Mouse (Mus musculus) heart, adult 18-20 months (tissue): ENCODE measurements at regions not wholly inside any gene's neighbourhood (a gene's known extent, or its start where the extent isn't known, plus 50 kb on each side); places are given as distances from the start of the nearest gene placed in this dataset.

Experiments
- DNase-seq, 2 experiments: peaks; one replicate each; pipeline ENCODE4 v3.0.0; 2021 to 2022; ENCODE audit warnings: mixed read lengths in 1 of 2

DNA sequence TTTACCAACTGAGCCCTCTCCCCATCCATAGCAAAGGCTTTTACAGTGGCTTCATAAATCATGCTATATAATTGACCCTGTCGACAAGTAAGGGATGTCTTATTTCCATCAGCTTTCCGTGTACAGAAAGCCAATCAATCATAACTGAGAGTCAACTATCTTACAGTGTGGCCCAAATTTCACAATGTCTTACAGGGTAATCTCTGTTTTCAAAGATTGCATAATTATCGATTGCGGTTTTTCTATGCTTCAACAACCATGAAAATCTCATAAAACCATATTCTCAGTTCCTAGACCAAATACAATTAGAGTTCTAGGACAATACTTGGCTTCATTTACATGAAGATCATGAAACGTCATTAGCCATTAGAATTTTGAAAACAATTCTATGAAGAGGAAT, 56.1 kb upstream of the Samsn1 start:
- no peak for DNase-seq

DNA sequence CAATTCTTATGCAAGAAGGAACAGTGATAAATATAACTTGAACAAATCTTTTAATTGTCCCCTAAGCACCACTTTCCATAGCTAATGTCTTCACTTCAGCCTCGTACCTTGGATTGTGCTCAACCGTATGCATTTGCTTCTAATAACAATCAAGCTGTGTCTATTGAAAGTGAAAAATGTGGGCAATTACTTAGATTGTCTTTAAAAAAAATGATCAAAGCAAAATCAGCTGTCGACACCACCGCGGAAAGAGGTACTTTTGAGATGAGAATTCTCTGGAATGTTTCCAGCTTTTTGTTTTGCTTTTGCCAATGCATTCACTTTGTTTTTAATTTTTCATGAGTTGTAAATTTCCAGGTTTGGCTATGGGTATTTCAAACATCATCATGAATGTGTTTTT, 54.1 kb upstream of the Samsn1 start:
- no peak for DNase-seq
